ENCODE assay signal across 8 mouse cellular contexts in the genomic region with DNA sequence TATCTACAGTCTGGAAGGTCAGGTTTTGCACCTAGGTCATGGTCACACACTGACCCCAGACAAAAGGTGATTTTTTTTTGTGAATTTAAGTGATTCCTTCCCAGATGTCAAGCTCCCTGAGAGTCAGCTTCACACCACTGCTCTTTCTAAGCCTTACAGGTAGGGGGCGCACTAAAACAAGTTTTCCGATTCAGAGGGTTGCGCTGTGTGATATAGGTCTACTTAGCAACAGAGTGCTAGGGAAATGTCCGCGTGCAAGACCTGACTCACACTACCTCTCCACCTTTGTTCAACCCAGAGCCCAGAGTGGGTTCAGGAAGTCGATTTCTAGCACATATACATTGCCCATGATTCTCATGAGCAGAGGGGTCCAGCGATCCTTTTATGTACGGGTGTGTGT.
DNase-seq lines count a peak whose midpoint lies in the region; ATAC-seq and TF ChIP-seq lines count a peak whose summit lies in the region.

No protein-coding gene starts in this region.

- TF ChIP-seq CTCF in heart, adult 2 months (IDR thresholded peaks at IDR 0.05), result peak; percentile 79

- DNase-seq in heart, adult 2 months, result peak; percentile 31 to 32
- DNase-seq in heart, postnatal 25 days (ENCODE audit: low spot score), result no peak
- peak; percentile 17 for DNase-seq in adrenal gland, postnatal 25 days
- DNase-seq in hindbrain, embryonic 10.5 days (ENCODE audit: low spot score), result peak; percentile 58
- DNase-seq in left cerebral cortex, postnatal 4 days, result peak; percentile 50
- peak; percentile 89 for DNase-seq in splenic B cell, adult 2 months (ENCODE audit: low read depth, low spot score)

- H3K9ac ChIP-seq in heart, adult 2 months (ENCODE audit: low read depth, low read length), result no peak overlapping the region
- no peak overlapping the region for H3K9ac ChIP-seq in embryonic facial prominence, embryonic 12.5 days
- no peak overlapping the region for H3K9ac ChIP-seq in midbrain, embryonic 13.5 days (replicated peaks)

- no peaks in the 10 kb centered on the region for H3K79me2 ChIP-seq in heart, adult 2 months (replicated peaks; ENCODE audit: control insufficient read depth, insufficient read depth, low read length)

- no peaks in the 10 kb centered on the region for H3K4me1 ChIP-seq in heart, adult 2 months (ENCODE audit: control insufficient read depth, insufficient read depth, low read length)
- H3K4me1 ChIP-seq in embryonic facial prominence, embryonic 12.5 days, result 0 out of 2 replicates have a peak, but pooled peaks cover 3% of the 10 kb centered on the region
- peaks cover 4% of the 10 kb centered on the region for H3K4me1 ChIP-seq in hindbrain, embryonic 10.5 days (replicated peaks)
- no peaks in the 10 kb centered on the region for H3K4me1 ChIP-seq in midbrain, embryonic 13.5 days (replicated peaks)

- 15% methylated on average over 8 of the region's 8 CpGs for WGBS in heart, adult 2 months
- WGBS in embryonic facial prominence, embryonic 12.5 days, result 9% methylated on average over 8 of the region's 8 CpGs
- 9% methylated on average over 8 of the region's 8 CpGs for WGBS in hindbrain, embryonic 10.5 days
- WGBS in midbrain, embryonic 13.5 days, result 11% methylated on average over 8 of the region's 8 CpGs

- H3K4me3 ChIP-seq in heart, adult 2 months, result no peak overlapping the region
- H3K4me3 ChIP-seq in embryonic facial prominence, embryonic 12.5 days, result no peak overlapping the region
- H3K4me3 ChIP-seq in hindbrain, embryonic 10.5 days, result peak overlapping the region; percentile 31
- no peak overlapping the region for H3K4me3 ChIP-seq in midbrain, embryonic 13.5 days (replicated peaks)

- H3K9me3 ChIP-seq in embryonic facial prominence, embryonic 12.5 days, result 0 out of 2 replicates have a peak, but pooled peaks cover 6% of the 10 kb centered on the region
- H3K9me3 ChIP-seq in hindbrain, embryonic 10.5 days, result no peaks in the 10 kb centered on the region
- H3K9me3 ChIP-seq in midbrain, embryonic 13.5 days, result no peaks in the 10 kb centered on the region

- no peak for TF ChIP-seq EP300 in heart, adult 2 months (IDR thresholded peaks at IDR 0.05; ENCODE audit: insufficient read depth, low read depth, low read length)

- intact Hi-C loops in heart, adult 2 months (cut with DNase I), result loop anchor here (1.0 to 5.0 kb wide), 2 partner anchors 260 to 347 kb away; no protein-coding TSS in a partner anchor
- intact Hi-C loops in heart, postnatal 25 days (cut with DNase I), result loop anchor here (1.0 to 5.0 kb wide), 2 partner anchors 257 to 352 kb away; no protein-coding TSS in a partner anchor
- intact Hi-C loops in left cerebral cortex, postnatal 4 days (cut with DNase I), result loop anchor here (5.0 to 10.0 kb wide), 2 partner anchors 159 to 247 kb away; no protein-coding TSS in a partner anchor

- no peak overlapping the region; the same call in 1 of the 2 replicates for H3K4me2 ChIP-seq in embryonic facial prominence, embryonic 12.5 days (replicated peaks)
- H3K4me2 ChIP-seq in midbrain, embryonic 13.5 days (replicated peaks), result peak overlapping the region; percentile 34

- H3K27ac ChIP-seq in heart, adult 2 months, result no peak overlapping the region
- no peak overlapping the region for H3K27ac ChIP-seq in embryonic facial prominence, embryonic 12.5 days
- H3K27ac ChIP-seq in hindbrain, embryonic 10.5 days, result 0 out of 2 replicates have a peak overlapping the region, but pooled peaks have one; percentile 29
- no peak overlapping the region for H3K27ac ChIP-seq in midbrain, embryonic 13.5 days

- TF ChIP-seq POLR2A in heart, adult 2 months (IDR thresholded peaks at IDR 0.05; ENCODE audit: insufficient read depth, low read depth, low read length), result no peak

- peak; percentile 44; the same call in 1 of the 2 replicates for ATAC-seq in embryonic facial prominence, embryonic 12.5 days (ENCODE audit: insufficient number of reproducible peaks, insufficient read depth, low FRiP score, low TSS enrichment)
- ATAC-seq in midbrain, embryonic 13.5 days, result peak; percentile 71

- no peaks in the 10 kb centered on the region; the same call in 1 of the 2 replicates for H3K27me3 ChIP-seq in heart, adult 2 months (ENCODE audit: control insufficient read depth, insufficient read depth, low read length)
- no peaks in the 10 kb centered on the region for H3K27me3 ChIP-seq in embryonic facial prominence, embryonic 12.5 days
- H3K27me3 ChIP-seq in hindbrain, embryonic 10.5 days (ENCODE audit: insufficient read depth, poor library complexity, severe bottlenecking), result peaks cover 10% of the 10 kb centered on the region; the same call in 1 of the 2 replicates
- H3K27me3 ChIP-seq in midbrain, embryonic 13.5 days, result peaks cover 16% of the 10 kb centered on the region; the same call in 1 of the 2 replicates
- H3K27me3 ChIP-seq in splenic B cell, adult 2 months (ENCODE audit: control insufficient read depth, insufficient read depth, low read length, poor library complexity, severe bottlenecking), result no peaks in the 10 kb centered on the region

- no peaks in the 10 kb centered on the region for H3K36me3 ChIP-seq in heart, adult 2 months (ENCODE audit: control insufficient read depth, insufficient read depth, low read length)
- H3K36me3 ChIP-seq in embryonic facial prominence, embryonic 12.5 days, result no peaks in the 10 kb centered on the region
- no peaks in the 10 kb centered on the region for H3K36me3 ChIP-seq in hindbrain, embryonic 10.5 days
- H3K36me3 ChIP-seq in midbrain, embryonic 13.5 days, result no peaks in the 10 kb centered on the region
- H3K36me3 ChIP-seq in splenic B cell, adult 2 months (ENCODE audit: control insufficient read depth, insufficient read depth, low read length, poor library complexity, severe bottlenecking), result no peaks in the 10 kb centered on the region
